8 mouse cellular contexts compared by ENCODE assay signal in genomic region chr7:117428690-117429224, GRCm38 (mm10). TPM values are rescaled to one million over a fixed set of nuclear protein-coding genes. Genes with fewer than 3 reads are reported as not detected.
DNase-seq lines count a peak whose midpoint lies in the region; ATAC-seq lines count a peak whose summit lies in the region.
"Had no signal": no experiment of that assay in that cellular context is flagged by ENCODE, and none has a peak within 500 bp of the region (broad histone marks: within the 10 kb centered on the region; RNA-seq: fewer than 3 reads in every experiment).

No protein-coding gene starts in this region.

- no peaks in the 10 kb centered on the region for H3K36me3 ChIP-seq in neural tube, embryonic 15.5 days
- H3K36me3 ChIP-seq in forebrain, embryonic 14.5 days (ENCODE audit: control insufficient read depth, insufficient read depth, low read length): no peaks in the 10 kb centered on the region
- no peaks in the 10 kb centered on the region for H3K36me3 ChIP-seq in limb, embryonic 15.5 days
- no peaks in the 10 kb centered on the region for H3K36me3 ChIP-seq in kidney, embryonic 15.5 days

- no peaks in the 10 kb centered on the region for H3K27me3 ChIP-seq in neural tube, embryonic 15.5 days (replicated peaks)
- no peaks in the 10 kb centered on the region for H3K27me3 ChIP-seq in forebrain, embryonic 14.5 days (replicated peaks; ENCODE audit: control insufficient read depth, insufficient read depth, low read length)
- H3K27me3 ChIP-seq in limb, embryonic 15.5 days: no peaks in the 10 kb centered on the region
- H3K27me3 ChIP-seq in kidney, embryonic 15.5 days: no peaks in the 10 kb centered on the region

- no peaks in the 10 kb centered on the region for H3K9me3 ChIP-seq in neural tube, embryonic 15.5 days (replicated peaks)
- H3K9me3 ChIP-seq in forebrain, embryonic 14.5 days (replicated peaks; ENCODE audit: control insufficient read depth, low read length): no peaks in the 10 kb centered on the region
- H3K9me3 ChIP-seq in limb, embryonic 15.5 days: no peaks in the 10 kb centered on the region
- no peaks in the 10 kb centered on the region for H3K9me3 ChIP-seq in kidney, embryonic 15.5 days (replicated peaks)
- H3K9me3 ChIP-seq: megakaryocyte, embryonic 14.5 days had no signal

- H3K4me2 ChIP-seq in neural tube, embryonic 15.5 days: no peak overlapping the region
- H3K4me2 ChIP-seq in forebrain, embryonic 14.5 days (ENCODE audit: low read length): no peak overlapping the region
- no peak overlapping the region for H3K4me2 ChIP-seq in limb, embryonic 15.5 days
- H3K4me2 ChIP-seq in kidney, embryonic 15.5 days: no peak overlapping the region

- no peak for ATAC-seq in neural tube, embryonic 15.5 days (ENCODE audit: low FRiP score)
- ATAC-seq in forebrain, embryonic 14.5 days: 0 out of 2 replicates have a peak, but pooled peaks have one; percentile 26
- no peak for ATAC-seq in limb, embryonic 15.5 days (ENCODE audit: insufficient number of reproducible peaks, low FRiP score, low TSS enrichment, low read depth)
- ATAC-seq in kidney, embryonic 15.5 days (replicated peaks; ENCODE audit: low FRiP score): no peak; the same call in 1 of the 2 replicates

- H3K4me3 ChIP-seq in neural tube, embryonic 15.5 days (replicated peaks): no peak overlapping the region
- no peak overlapping the region for H3K4me3 ChIP-seq in forebrain, embryonic 14.5 days (ENCODE audit: low read depth, low read length)
- H3K4me3 ChIP-seq in limb, embryonic 15.5 days: no peak overlapping the region
- no peak overlapping the region for H3K4me3 ChIP-seq in kidney, embryonic 15.5 days (replicated peaks)
- H3K4me3 ChIP-seq: megakaryocyte, embryonic 14.5 days had no signal

- H3K9ac ChIP-seq in neural tube, embryonic 15.5 days (replicated peaks): no peak overlapping the region
- no peak overlapping the region for H3K9ac ChIP-seq in forebrain, embryonic 14.5 days (ENCODE audit: low read length)
- H3K9ac ChIP-seq in limb, embryonic 15.5 days: no peak overlapping the region
- H3K9ac ChIP-seq in kidney, embryonic 15.5 days: no peak overlapping the region

- H3K4me1 ChIP-seq in neural tube, embryonic 15.5 days: peaks cover 6% of the 10 kb centered on the region; the same call in 1 of the 2 replicates
- peaks cover 4% of the 10 kb centered on the region for H3K4me1 ChIP-seq in forebrain, embryonic 14.5 days (ENCODE audit: control insufficient read depth, insufficient read depth, low read length)
- H3K4me1 ChIP-seq in limb, embryonic 15.5 days: peaks cover 18% of the 10 kb centered on the region
- peaks cover 21% of the 10 kb centered on the region for H3K4me1 ChIP-seq in kidney, embryonic 15.5 days

- no peak overlapping the region for H3K27ac ChIP-seq in neural tube, embryonic 15.5 days (replicated peaks)
- no peak overlapping the region for H3K27ac ChIP-seq in forebrain, embryonic 14.5 days (ENCODE audit: low read depth, low read length)
- peak overlapping the region; percentile 38; the same call in 1 of the 2 replicates for H3K27ac ChIP-seq in limb, embryonic 15.5 days
- H3K27ac ChIP-seq in kidney, embryonic 15.5 days: no peak overlapping the region

- 49% methylated on average over 8 of the region's 8 CpGs for WGBS in neural tube, embryonic 15.5 days
- WGBS in forebrain, embryonic 14.5 days: 39% methylated on average over 8 of the region's 8 CpGs
- 45% methylated on average over 8 of the region's 8 CpGs for WGBS in limb, embryonic 15.5 days
- 43% methylated on average over 8 of the region's 8 CpGs for WGBS in kidney, embryonic 15.5 days

- peak; percentile 31 for DNase-seq in neural tube, embryonic 10.5 days (ENCODE audit: extremely low spot score, low spot score)
- DNase-seq in forebrain, embryonic 14.5 days (ENCODE audit: low spot score): peak; percentile 47
- DNase-seq in naive thymus-derived CD4-positive, alpha-beta T cell, adult 2 months (ENCODE audit: low read depth): peak; percentile 95
- DNase-seq in cerebellum, adult 18-20 months: no peak

RNA-seq across cellular contexts. Expression of gene Xylt1, which starts 48.0 kb away (rescaled TPM):
- polyA plus RNA-seq in neural tube, embryonic 15.5 days (2015; fragmentation: Nextera tagmentation; extraction: Ambion mirVana): 2.1 and 2.3 TPM in 2 replicates
- 1.5 and 2.2 TPM in 2 replicates for polyA plus RNA-seq in forebrain, embryonic 14.5 days (2014; fragmentation: Nextera tagmentation; extraction: Ambion mirVana)
- 2.5 and 2.9 TPM in 2 replicates for polyA plus RNA-seq in limb, embryonic 15.5 days (2015; fragmentation: Nextera tagmentation; extraction: Ambion mirVana)
- polyA plus RNA-seq in kidney, embryonic 15.5 days (2015; fragmentation: Nextera tagmentation; extraction: Ambion mirVana): 2.1 and 2.3 TPM in 2 replicates

Comparison
In these comparisons a context has a peak if more than half of its experiments do, and no peak if none do; other contexts are left out.
1. DNase-seq: peak in neural tube, embryonic 10.5 days (single experiment), forebrain, embryonic 14.5 days (single experiment) and naive thymus-derived CD4-positive, alpha-beta T cell, adult 2 months (single experiment); none in cerebellum, adult 18-20 months (0 of 2).